Mouse (Mus musculus) adrenal gland, adult (tissue): ENCODE measurements around the gene Crybg2.
A peak's percentile ranks its signal among the peaks of the same experiment; 100 is the strongest.

Experiments
- DNase-seq, 2 experiments: peaks; one replicate each; pipeline ENCODE4 v3.0.0; 2022 to 2023; ENCODE audit warnings: low spot score in 1 of 2; ENCODE audit not compliant: inconsistent age in 2 of 2

Crybg2 gene

GRCm38 (mm10) chr4:134094004-134094564, 33.5 kb downstream of the Crybg2 start:
- no peak for DNase-seq

DNA sequence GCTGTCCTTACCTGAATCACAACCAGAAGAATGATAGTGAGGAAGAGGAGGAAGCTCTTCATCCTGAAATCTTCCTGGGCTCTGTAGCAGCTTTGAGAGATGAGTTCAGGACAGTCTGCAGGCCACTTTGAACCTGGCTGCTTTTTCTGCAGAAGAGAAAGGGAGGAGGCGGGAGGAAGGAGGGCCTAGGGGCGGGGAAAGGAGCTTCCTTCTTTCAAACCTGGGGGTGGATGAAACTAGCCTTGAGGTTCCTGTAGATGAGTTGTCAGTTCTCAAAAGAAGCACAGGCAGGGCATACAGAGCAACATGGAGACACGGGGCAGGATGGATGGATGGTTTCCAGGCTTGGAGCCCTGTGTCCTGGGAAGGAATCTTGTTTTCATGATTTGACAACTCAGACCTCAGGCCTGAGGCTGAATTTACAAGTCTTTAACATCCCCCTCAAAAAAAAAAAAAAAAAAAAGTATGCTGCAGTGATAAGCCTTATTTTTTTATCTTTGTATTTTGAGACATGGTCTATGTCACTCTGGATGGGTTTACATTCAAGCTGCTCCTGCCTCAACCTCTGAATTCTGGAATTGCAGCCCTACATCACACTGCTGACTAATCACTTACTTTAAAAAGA, 34.4 kb downstream of the Crybg2 start, which contains the start of gene Cd52:
Cd52 (minus strand) TSS at position 160 of the 625 bp plus-strand sequence.
- peak in 1 of 2 experiments; percentile 54 for DNase-seq

- DNase-seq, result no peak
These were observed 35.5 kb downstream of the Crybg2 start for GRCm38 (mm10) chr4:134096120-134096519.

DNA sequence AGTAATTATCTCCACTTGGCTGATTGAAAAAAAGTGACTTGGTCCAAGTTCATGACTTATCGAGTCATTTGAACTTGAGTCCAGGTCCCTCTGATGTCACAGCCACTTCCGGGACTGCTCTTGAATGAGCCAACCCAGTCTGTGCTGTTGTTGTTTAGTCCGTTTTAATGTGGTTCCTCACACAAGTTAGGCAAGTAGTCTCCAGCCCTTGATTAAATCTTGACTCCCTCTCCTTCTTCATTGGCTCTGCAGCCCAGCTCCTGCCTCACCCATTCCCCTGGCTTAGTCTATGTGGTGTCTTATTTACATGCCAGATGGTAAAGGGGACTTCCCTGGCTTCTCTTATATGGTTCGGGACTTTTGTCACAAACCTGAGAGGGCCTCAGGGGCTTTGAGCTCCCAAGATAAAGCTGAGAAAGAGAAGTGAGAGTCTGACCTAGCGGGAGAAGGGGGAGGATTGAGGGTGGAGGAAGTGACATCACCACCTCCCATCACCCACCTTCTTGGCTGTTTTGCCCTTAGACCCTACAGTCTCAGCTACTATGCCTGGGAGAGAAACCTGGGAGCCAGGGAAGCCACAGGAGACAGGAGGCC, 36.5 kb downstream of the Crybg2 start:
- peak in 1 of 2 experiments; percentile 46 for DNase-seq

GRCm38 (mm10) chr4:134098628-134099027, 38.0 kb downstream of the Crybg2 start:
- DNase-seq, result peak in 1 of 2 experiments; percentile 53

DNA sequence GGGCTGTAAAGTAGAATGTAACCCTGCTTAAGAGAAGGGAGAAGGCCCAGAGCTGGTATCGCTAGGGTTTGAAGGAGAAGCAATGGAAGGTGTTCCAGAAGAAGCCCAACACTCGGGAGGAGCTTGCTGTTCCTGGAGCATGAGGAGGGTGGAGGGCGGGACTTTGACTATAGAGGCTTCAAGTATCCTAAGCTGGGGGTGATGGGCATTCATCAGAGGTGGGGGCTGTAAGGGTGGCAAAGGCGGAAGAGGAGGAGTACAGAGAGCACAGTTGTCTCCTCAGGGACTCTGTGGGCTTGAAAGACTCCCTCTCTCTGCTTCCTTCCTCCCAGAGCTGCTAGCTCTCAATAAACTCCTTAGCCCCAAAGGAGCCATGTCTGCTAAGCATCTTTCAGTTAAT, 39.6 kb downstream of the Crybg2 start:
- no peak for DNase-seq

GRCm38 (mm10) chr4:134101979-134102741, 41.5 kb downstream of the Crybg2 start, which contains the start of gene Ubxn11:
Gene Ubxn11, plus strand, starts transcription at chr4:134102570.
- peak; percentile 89 to 96 for DNase-seq

DNA sequence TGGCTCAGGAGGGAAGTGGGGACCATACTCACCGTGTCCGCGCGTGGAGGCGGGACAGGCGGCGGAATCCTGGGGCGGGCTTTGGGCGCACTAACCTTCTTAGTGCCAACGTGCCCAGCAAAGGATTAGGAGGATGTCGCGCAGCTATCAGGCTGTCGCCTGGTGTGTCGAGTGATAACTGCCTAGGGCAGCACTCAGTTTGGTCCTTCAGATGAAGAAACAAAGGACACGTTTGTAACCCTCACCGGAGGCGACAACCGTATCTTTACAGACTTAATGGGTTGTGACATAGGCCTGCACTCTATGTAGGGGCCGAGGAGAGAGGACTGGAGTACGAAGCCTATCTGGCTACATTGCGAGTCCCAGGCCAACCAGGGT, 42.1 kb downstream of the Crybg2 start:
- DNase-seq, result no peak

DNA sequence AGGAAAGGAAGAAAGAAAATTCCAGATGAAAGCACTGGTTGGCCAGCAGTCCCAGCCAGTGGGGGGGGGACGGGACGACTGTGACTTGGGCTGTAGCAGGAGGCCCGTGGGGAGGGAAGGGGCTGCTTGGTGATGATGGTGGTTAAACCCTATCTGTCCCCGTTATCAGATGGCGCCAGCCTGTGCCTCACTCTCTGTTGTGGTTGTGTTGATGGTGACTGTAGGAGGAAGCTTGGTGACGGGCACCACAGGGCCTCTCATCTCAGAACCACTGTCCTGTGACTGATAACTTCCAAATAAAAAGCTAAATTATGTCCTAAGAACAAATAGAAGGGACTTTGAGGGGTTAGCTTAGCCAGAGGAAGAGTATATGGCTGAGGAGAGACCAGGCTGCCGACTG, 45.5 kb downstream of the Crybg2 start:
- DNase-seq, result no peak

DNA sequence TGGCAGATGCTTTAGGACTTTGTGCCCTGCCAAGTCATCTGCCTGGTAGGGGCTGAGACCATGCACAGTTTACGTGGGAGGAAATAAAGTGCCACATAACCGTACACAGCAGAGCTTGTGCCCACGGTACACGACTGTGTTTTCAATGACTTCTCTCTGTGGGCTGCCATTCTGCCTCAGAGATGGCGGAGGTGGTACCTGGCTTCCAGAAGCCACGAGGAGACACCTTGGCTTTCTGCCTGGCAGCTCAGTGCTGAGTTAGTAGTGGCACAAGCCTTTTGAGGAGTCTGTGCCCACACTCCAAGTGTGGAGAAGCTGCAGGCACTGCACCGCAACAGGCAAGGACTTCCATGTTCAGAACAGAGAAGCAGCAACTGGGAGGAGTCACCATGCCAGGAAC, 47.1 kb downstream of the Crybg2 start:
- DNase-seq, result no peak

- no peak for DNase-seq
These were observed 47.6 kb downstream of the Crybg2 start for GRCm38 (mm10) chr4:134108196-134108595.

- DNase-seq, result no peak
These were observed 50.0 kb downstream of the Crybg2 start for GRCm38 (mm10) chr4:134110653-134111052.

DNA sequence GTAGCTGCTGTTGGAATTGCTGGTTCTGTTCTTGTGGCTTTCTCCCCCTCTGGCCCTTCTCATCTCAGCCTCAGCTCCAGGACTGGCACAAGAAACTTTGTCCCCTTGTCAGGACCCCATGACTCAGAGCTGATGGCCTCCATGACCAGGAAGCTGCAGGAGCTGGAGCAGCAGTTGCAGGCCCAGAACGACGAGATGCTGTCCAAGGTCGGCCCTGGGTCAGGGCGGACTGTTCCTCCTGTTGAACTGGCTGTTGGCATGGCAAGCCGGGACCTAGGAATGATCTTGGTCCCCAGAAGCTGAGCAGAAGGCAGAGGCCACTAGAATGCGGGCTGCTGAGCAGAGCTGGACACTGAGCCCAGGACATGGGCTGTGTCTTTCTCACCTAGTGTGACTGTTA, 51.8 kb downstream of the Crybg2 start:
- DNase-seq, result peak in 1 of 2 experiments; percentile 52

GRCm38 (mm10) chr4:134113356-134113994, 52.9 kb downstream of the Crybg2 start:
- no peak for DNase-seq

- DNase-seq, result no peak
These were observed 53.4 kb downstream of the Crybg2 start for GRCm38 (mm10) chr4:134114038-134114437.

GRCm38 (mm10) chr4:134115215-134116144, 54.9 kb downstream of the Crybg2 start:
- DNase-seq, result no peak

DNA sequence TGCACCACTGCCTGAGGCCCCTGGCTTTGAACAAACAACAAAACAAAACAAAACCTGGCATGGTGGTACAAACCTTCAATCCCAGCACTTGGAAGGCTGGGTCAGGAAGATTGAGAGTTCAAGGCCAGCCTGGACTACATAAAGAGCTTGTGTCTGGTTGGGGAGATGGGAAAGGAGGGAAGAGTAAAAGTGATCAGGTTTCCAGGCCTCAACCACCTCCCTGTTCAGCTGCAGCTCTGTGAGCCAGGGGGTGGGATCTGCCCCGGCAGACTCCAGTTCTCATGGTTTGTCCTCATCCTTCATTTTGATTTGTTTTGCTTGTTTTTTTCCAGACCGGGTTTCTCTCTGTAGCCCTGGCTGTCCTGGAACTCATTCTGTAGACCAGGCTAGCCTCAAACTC, 55.9 kb downstream of the Crybg2 start:
- no peak for DNase-seq

GRCm38 (mm10) chr4:134117012-134117411, 56.4 kb downstream of the Crybg2 start:
- DNase-seq, result no peak

DNA sequence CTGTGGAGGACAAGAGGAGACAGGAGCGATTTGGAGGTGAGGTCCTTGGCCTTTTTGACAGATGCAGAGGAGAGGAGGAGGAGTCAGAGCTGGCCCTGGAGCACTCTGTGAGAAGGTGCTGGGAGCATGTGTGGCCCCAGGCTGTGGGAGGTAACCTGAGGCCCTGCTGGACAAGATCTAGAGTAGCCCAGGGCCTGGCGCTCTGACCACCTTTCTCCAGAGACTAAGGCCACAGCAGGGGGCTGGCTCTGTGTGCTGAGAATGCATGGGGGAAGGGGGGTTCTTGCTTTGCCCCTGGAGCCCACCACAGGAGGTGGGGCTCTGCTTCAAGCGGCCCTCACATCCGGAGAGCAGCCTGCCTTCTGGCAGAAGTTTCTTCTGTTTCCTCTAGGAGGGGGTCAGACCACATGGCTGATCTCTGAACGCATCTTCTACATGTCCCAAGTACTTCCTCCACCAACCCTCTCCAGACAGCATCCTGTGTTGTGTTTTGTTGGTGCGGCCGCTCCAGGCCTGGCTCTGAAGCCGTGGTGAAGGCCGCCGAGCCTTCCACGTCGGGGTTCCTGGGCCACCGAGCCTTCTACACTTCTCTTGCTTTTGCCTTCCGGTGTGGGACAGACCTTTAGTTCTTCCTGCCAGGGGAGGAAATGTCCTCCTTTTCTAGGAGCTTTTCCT, 57.6 kb downstream of the Crybg2 start:
- no peak for DNase-seq

- no peak for DNase-seq
These were observed 58.4 kb downstream of the Crybg2 start for GRCm38 (mm10) chr4:134119042-134119441.
